8 mouse cellular contexts compared by ENCODE assay signal in genomic region chr14:21848166-21849154, GRCm38 (mm10). TPM values are rescaled to one million over a fixed set of nuclear protein-coding genes. Genes with fewer than 3 reads are reported as not detected.
DNase-seq lines count a peak whose midpoint lies in the region; ATAC-seq lines count a peak whose summit lies in the region.

Gene Comtd1 (minus strand): TSS chr14:21848977.

- intact Hi-C loops in gastrocnemius, postnatal 14 days (cut with DNase I; ENCODE audit: low total_unique reads) = loop anchor here (5.0 to 10.0 kb wide), 2 partner anchors 36 to 734 kb away; no protein-coding TSS in a partner anchor
- intact Hi-C loops in left cerebral cortex, postnatal 10 days (cut with DNase I) = loop anchor here (5.0 kb wide), 1 partner anchor 96 kb away; the partner anchor contains the start of genes Dusp13 and Samd8

- peak; percentile 86 for ATAC-seq in inflammation-experienced regulatory T-cells, adult 6 months
- ATAC-seq in megakaryocyte-erythroid progenitor cell, adult 5-6 weeks (replicated peaks; ENCODE audit: low FRiP score, low TSS enrichment, poor library complexity, severe bottlenecking) = peak; percentile 79

- peak; percentile 95 for DNase-seq in adipocyte (ENCODE audit: low spot score)
- DNase-seq in embryo, embryonic 10 days (ENCODE audit: low spot score) = peak; percentile 98
- peak; percentile 94 for DNase-seq in gastrocnemius, postnatal 14 days
- peak; percentile 93 for DNase-seq in left cerebral cortex, postnatal 10 days (ENCODE audit: extremely low spot score in 1 of 2, low spot score in 2 of 2)
- DNase-seq in right cerebral cortex, postnatal 25 days = peak; percentile 94
- peak; percentile 91 to 93 for DNase-seq in urinary bladder, postnatal 4 days (ENCODE audit: low spot score in 2 of 2)

RNA-seq across cellular contexts. Expression of gene Comtd1, which starts in this region (rescaled TPM):
- 1 to 10 TPM; 6.1 to 9.7 TPM for total RNA-seq in gastrocnemius, postnatal 14 days (2021)
- 10 to 100 TPM; 15.0 to 21.0 (median 18.2) TPM for polyA plus RNA-seq in inflammation-experienced regulatory T-cells, adult 6 months (2017; shearing (Covaris generic))
- 10 to 100 TPM; 37.7 to 40.8 TPM for total RNA-seq in left cerebral cortex, postnatal 10 days (2021)
- 67.6 and 76.2 TPM in 2 replicates for total RNA-seq in megakaryocyte-erythroid progenitor cell, adult 5-6 weeks (2014; fragmentation: Nextera tagmentation)
- total RNA-seq in megakaryocyte-erythroid progenitor cell, adult 5-6 weeks (2017) = 17.7 and 24.2 TPM in 2 replicates

Comparison
In these comparisons a context has a peak if more than half of its experiments do, and no peak if none do; other contexts are left out.
1. Peak in every context shown above with its lines: DNase-seq and ATAC-seq.